Comparison of ENCODE assay signal across 8 mouse cellular contexts in the genomic region with DNA sequence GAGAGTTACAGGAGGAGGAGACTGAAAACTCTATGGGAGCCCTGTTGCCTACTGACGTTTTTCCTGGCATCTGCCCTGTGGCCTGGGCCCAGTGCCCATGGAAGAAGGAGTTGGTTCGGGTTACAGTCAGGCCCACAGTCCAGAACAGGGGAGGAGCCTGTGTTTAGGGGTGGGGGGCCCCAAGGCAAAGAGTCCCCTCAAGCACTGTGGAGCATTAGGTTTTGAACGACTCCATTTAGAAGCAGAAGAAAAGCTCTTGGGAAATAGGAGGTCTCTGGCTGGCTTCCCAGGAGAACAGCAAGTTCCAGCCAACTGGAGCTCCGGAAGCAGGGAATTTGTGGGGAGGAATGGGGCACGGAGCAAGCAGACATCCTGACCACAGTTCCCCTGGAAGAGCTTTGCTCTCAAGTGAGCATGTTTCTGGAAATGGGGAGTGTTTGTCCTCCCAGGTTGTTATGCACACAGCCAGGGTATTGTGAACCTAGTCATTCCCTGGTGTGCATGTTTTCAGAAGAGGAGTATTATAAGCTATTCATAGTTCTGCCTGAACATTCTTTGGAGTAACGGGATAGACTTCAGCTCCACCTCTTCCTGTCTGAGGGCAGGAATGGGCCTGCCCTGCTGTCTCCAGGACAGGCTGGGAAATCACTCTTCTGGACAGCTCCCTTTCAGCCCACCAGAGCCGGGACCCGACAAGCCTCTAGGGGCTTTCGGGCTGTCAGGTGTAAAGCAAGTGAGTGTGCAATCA. TPM values are rescaled to one million over a fixed set of nuclear protein-coding genes. Genes with fewer than 3 reads are reported as not detected.
DNase-seq lines count a peak whose midpoint lies in the region; ATAC-seq and TF ChIP-seq lines count a peak whose summit lies in the region.

No protein-coding gene starts in this region.

- peak overlapping the region; percentile 32 for H3K4me2 ChIP-seq in heart, embryonic 12.5 days
- peak overlapping the region; percentile 48 for H3K4me2 ChIP-seq in kidney, embryonic 15.5 days
- H3K4me2 ChIP-seq in limb, embryonic 12.5 days, result peak overlapping the region; percentile 7; the same call in 1 of the 2 replicates
- peak overlapping the region; percentile 25 for H3K4me2 ChIP-seq in neural tube, embryonic 15.5 days

- H3K27ac ChIP-seq in thymus, adult 2 months (ENCODE audit: control insufficient read depth, insufficient read depth, low read length), result no peak overlapping the region; the same call in 1 of the 2 replicates
- H3K27ac ChIP-seq in heart, embryonic 12.5 days (ENCODE audit: poor library complexity, severe bottlenecking), result peak overlapping the region; percentile 60
- H3K27ac ChIP-seq in kidney, embryonic 15.5 days, result peak overlapping the region; percentile 92
- peak overlapping the region; percentile 70 for H3K27ac ChIP-seq in limb, embryonic 12.5 days
- peak overlapping the region; percentile 73 for H3K27ac ChIP-seq in neural tube, embryonic 15.5 days (replicated peaks)

- H3K27me3 ChIP-seq in thymus, adult 2 months (ENCODE audit: control insufficient read depth, insufficient read depth, low read length), result no peaks in the 10 kb centered on the region
- H3K27me3 ChIP-seq in heart, embryonic 12.5 days (replicated peaks), result no peaks in the 10 kb centered on the region
- no peaks in the 10 kb centered on the region for H3K27me3 ChIP-seq in kidney, embryonic 15.5 days
- no peaks in the 10 kb centered on the region for H3K27me3 ChIP-seq in limb, embryonic 12.5 days
- no peaks in the 10 kb centered on the region for H3K27me3 ChIP-seq in neural tube, embryonic 15.5 days (replicated peaks)

- peak; percentile 6 to 15 for DNase-seq in thymus, adult 18-20 months
- DNase-seq in thymus, adult 2 months, result no peak
- DNase-seq in fibroblast of lung, adult 2 months (ENCODE audit: low read depth), result peak; percentile 97
- peak; percentile 75 to 77 for DNase-seq in urinary bladder, postnatal 4 days (ENCODE audit: low spot score in 2 of 2)

- H3K9ac ChIP-seq in heart, embryonic 12.5 days, result no peak overlapping the region
- H3K9ac ChIP-seq in kidney, embryonic 15.5 days, result no peak overlapping the region
- H3K9ac ChIP-seq in limb, embryonic 12.5 days (replicated peaks), result no peak overlapping the region
- no peak overlapping the region for H3K9ac ChIP-seq in neural tube, embryonic 15.5 days (replicated peaks)

- no peaks in the 10 kb centered on the region for H3K4me1 ChIP-seq in thymus, adult 2 months (replicated peaks; ENCODE audit: control insufficient read depth, insufficient read depth, low read length)
- peaks cover 26% of the 10 kb centered on the region for H3K4me1 ChIP-seq in heart, embryonic 12.5 days (replicated peaks)
- peaks cover 35% of the 10 kb centered on the region for H3K4me1 ChIP-seq in kidney, embryonic 15.5 days
- H3K4me1 ChIP-seq in limb, embryonic 12.5 days (replicated peaks), result peaks cover 34% of the 10 kb centered on the region
- H3K4me1 ChIP-seq in neural tube, embryonic 15.5 days, result peaks cover 12% of the 10 kb centered on the region; the same call in 1 of the 2 replicates

- TF ChIP-seq CTCF in thymus, adult 2 months (IDR thresholded peaks at IDR 0.05; ENCODE audit: borderline replicate concordance, control insufficient read depth, extremely low read depth, insufficient read depth, low read length, poor library complexity), result no peak

- peak; percentile 73 for ATAC-seq in heart, embryonic 12.5 days (ENCODE audit: insufficient number of reproducible peaks, low FRiP score)
- ATAC-seq in kidney, embryonic 15.5 days (replicated peaks; ENCODE audit: low FRiP score), result peak; percentile 85
- ATAC-seq in limb, embryonic 12.5 days (ENCODE audit: insufficient number of reproducible peaks, insufficient read depth, low FRiP score, low TSS enrichment, low read depth), result peak; percentile 4; the same call in 1 of the 2 replicates
- ATAC-seq in neural tube, embryonic 15.5 days (ENCODE audit: low FRiP score), result peak; percentile 93

- 74% methylated on average over 9 of the region's 9 CpGs for WGBS in thymus, adult 2 months
- 15% methylated on average over 9 of the region's 9 CpGs for WGBS in heart, embryonic 12.5 days
- 7% methylated on average over 9 of the region's 9 CpGs for WGBS in kidney, embryonic 15.5 days
- 19% methylated on average over 9 of the region's 9 CpGs for WGBS in limb, embryonic 12.5 days
- 14% methylated on average over 9 of the region's 9 CpGs for WGBS in neural tube, embryonic 15.5 days

- TF ChIP-seq POLR2A in thymus, adult 2 months (IDR thresholded peaks at IDR 0.05; ENCODE audit: control insufficient read depth, extremely low read depth, insufficient read depth, low read length, poor library complexity), result no peak

- H3K4me3 ChIP-seq in thymus, adult 2 months (ENCODE audit: control insufficient read depth, insufficient read depth, low read length), result no peak overlapping the region
- H3K4me3 ChIP-seq in heart, embryonic 12.5 days, result no peak overlapping the region
- 0 out of 2 replicates have a peak overlapping the region, but pooled peaks have one; percentile 5 for H3K4me3 ChIP-seq in kidney, embryonic 15.5 days (replicated peaks)
- no peak overlapping the region for H3K4me3 ChIP-seq in limb, embryonic 12.5 days (replicated peaks)
- no peak overlapping the region for H3K4me3 ChIP-seq in neural tube, embryonic 15.5 days (replicated peaks)

- no peaks in the 10 kb centered on the region for H3K9me3 ChIP-seq in heart, embryonic 12.5 days (replicated peaks)
- H3K9me3 ChIP-seq in kidney, embryonic 15.5 days (replicated peaks), result no peaks in the 10 kb centered on the region
- no peaks in the 10 kb centered on the region for H3K9me3 ChIP-seq in limb, embryonic 12.5 days
- no peaks in the 10 kb centered on the region for H3K9me3 ChIP-seq in neural tube, embryonic 15.5 days (replicated peaks)

- no peaks in the 10 kb centered on the region for H3K36me3 ChIP-seq in thymus, adult 2 months (ENCODE audit: control insufficient read depth, insufficient read depth, low read length)
- no peaks in the 10 kb centered on the region for H3K36me3 ChIP-seq in heart, embryonic 12.5 days
- H3K36me3 ChIP-seq in kidney, embryonic 15.5 days, result no peaks in the 10 kb centered on the region
- H3K36me3 ChIP-seq in limb, embryonic 12.5 days, result no peaks in the 10 kb centered on the region
- no peaks in the 10 kb centered on the region for H3K36me3 ChIP-seq in neural tube, embryonic 15.5 days

RNA-seq across cellular contexts. Expression of a gene that starts 28.2 kb away (rescaled TPM):
- polyA plus RNA-seq in thymus, adult 2 months (2012; rRNA removed), result 1.7 and 3.3 TPM in 2 replicates
- polyA plus RNA-seq in heart, embryonic 12.5 days (2016; fragmentation: Nextera tagmentation; extraction: Ambion mirVana), result 55.1 and 55.3 TPM in 2 replicates
- polyA plus RNA-seq in kidney, embryonic 15.5 days (2015; fragmentation: Nextera tagmentation; extraction: Ambion mirVana), result 35.5 and 36.2 TPM in 2 replicates
- polyA plus RNA-seq in limb, embryonic 12.5 days (2016; fragmentation: Nextera tagmentation; extraction: Ambion mirVana), result 33.7 and 37.3 TPM in 2 replicates
- polyA plus RNA-seq in neural tube, embryonic 15.5 days (2015; fragmentation: Nextera tagmentation; extraction: Ambion mirVana), result 63.9 and 70.5 TPM in 2 replicates

Comparison
In these comparisons a context has a peak if more than half of its experiments do, and no peak if none do; other contexts are left out.
1. ATAC-seq: peak in every context shown above with its lines; median percentile 93 in neural tube, embryonic 15.5 days; 85 in kidney, embryonic 15.5 days; 73 in heart, embryonic 12.5 days; 4 in limb, embryonic 12.5 days.